Mouse (Mus musculus): ENCODE results near the gene 4922502D21Rik. TPM values are rescaled to one million over a fixed set of nuclear protein-coding genes. Genes with fewer than 3 reads are reported as not detected.

The 4922502D21Rik gene
- total RNA-seq, 1 experiment from 2014 or later = not detected

DNA sequence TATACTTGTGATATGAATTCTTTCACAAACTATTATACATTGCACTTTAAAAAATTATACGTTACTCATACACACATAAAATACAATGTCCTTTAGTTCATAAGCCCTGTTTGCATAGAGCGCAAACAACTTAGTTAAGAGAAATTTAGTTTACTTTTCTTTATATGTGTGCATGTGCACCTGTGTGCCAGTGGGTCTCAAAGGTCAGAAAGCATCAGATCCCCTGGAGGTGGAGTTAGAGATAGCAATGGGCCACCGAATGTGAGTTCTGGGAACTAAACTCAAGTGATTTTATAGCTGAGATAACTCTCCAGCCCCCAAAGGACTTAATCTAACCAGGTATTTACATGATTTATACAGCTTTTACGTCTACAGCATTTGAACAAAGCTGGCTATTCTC, 12.3 kb downstream of the 4922502D21Rik start:
- ATAC-seq (replicated peaks in 1 of 2; ENCODE audit: insufficient read depth in 1 of 2, low FRiP score in 2 of 2, low TSS enrichment in 1 of 2, low read depth in 1 of 2, poor library complexity in 2 of 2, severe bottlenecking in 2 of 2) = no peak

DNA sequence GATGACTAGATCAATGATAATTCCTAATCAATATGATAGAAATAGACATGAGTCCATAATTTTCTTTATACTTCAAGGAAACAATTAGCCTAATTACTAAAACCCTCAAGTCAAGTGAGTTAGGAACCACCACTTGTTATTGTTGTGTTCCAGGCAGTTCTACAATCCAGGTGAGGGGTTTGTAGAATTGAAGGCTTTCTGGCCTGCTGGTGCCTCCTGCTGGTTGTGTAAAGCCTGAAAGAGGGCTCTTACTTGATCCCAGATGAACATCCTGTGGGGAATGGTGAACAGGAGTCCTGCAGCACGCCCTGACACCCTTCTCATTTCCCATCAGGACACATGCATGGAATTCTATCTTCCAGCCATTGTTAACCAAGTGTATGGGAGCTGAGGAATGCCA, 13.2 kb downstream of the 4922502D21Rik start:
- no peak for ATAC-seq (replicated peaks in 1 of 2; ENCODE audit: insufficient read depth in 1 of 2, low FRiP score in 2 of 2, low TSS enrichment in 1 of 2, low read depth in 1 of 2, poor library complexity in 2 of 2, severe bottlenecking in 2 of 2)

DNA sequence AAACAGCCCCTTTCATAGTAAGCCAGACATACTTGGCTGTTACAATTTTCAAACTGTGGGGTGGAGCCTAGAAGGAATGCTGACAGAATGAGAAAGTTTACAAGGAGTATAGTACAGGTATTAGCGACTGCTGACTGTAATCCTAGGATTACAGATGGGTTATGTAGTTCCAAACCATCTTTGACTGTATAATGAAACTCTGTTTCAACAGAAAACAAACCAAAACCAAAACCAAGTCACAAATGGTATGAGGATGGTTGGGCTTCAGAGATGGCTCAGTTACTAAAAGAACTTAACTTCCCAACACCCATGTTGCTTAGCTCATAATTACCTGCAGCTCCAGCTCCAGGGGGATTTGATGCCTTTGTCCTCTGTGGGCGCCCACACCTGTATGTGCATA, 15.1 kb downstream of the 4922502D21Rik start:
- ATAC-seq (replicated peaks in 1 of 2; ENCODE audit: insufficient read depth in 1 of 2, low FRiP score in 2 of 2, low TSS enrichment in 1 of 2, low read depth in 1 of 2, poor library complexity in 2 of 2, severe bottlenecking in 2 of 2) = peak; percentile 17 to 57; a peak in 3 of 4 replicates

DNA sequence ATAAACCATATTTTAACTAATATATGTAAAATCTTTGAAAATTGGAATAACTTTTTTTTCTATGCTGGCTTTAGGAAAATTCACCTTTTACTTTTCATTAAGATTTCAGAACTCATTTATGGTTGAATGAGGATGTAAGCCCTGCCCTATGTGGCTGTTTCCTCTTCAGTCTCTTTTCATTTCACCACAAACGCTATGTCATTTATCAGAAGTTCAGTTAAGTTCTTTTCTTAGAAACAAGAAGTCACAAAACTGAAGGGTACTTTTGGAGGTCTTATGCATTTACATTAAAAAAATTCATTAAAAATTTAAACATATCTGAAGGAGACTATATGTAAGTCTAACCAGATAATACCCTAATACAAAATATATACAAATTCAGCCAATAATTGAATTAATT, 15.9 kb downstream of the 4922502D21Rik start:
- ATAC-seq (replicated peaks in 1 of 2; ENCODE audit: insufficient read depth in 1 of 2, low FRiP score in 2 of 2, low TSS enrichment in 1 of 2, low read depth in 1 of 2, poor library complexity in 2 of 2, severe bottlenecking in 2 of 2) = peak in 1 of 2 experiments; percentile 71; a peak in 1 of 4 replicates

DNA sequence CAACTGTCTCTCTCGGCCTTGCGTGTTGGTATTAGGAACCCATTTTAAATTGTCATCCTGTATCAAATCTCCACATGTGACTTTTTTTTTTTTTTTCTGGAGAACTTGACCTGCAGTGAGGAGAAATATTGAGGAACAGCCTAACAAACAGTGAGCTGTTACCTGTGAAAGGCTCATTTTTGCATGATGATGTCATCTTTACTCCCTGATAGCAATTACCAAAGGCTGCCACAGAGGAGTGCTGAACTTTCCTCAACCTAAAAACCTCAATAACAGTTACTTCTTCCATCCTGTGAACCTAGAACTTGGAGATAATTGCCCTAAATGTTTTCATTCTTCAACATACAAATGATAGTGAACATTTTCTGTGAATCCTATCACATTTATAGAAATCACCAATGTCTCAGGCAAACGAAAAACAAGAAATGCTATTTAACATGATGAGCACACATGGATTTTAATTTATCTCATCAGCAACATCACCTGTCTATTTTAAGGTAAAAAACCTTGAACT, 16.9 kb downstream of the 4922502D21Rik start:
- no peak for ATAC-seq (replicated peaks in 1 of 2; ENCODE audit: insufficient read depth in 1 of 2, low FRiP score in 2 of 2, low TSS enrichment in 1 of 2, low read depth in 1 of 2, poor library complexity in 2 of 2, severe bottlenecking in 2 of 2)

DNA sequence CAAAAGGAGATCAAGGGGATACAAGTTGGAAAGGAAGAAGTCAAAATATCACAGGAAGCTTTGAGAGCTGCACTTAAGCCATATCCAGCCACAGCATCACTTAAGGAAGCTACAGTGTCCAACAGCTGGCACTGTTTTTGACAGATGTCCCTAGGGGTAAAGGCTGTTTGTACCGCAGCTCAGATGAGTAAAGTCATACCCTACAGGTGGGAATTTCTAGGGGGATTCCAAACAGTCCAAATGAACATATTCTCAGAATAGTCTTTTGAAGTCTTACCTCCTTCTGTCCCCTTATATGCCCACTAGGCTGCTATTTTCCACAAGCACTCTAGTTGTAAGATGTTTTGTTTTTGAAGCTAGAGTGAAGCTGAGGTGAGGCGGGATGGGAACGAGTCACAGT, 19.1 kb downstream of the 4922502D21Rik start:
- ATAC-seq (replicated peaks in 1 of 2; ENCODE audit: insufficient read depth in 1 of 2, low FRiP score in 2 of 2, low TSS enrichment in 1 of 2, low read depth in 1 of 2, poor library complexity in 2 of 2, severe bottlenecking in 2 of 2) = peak in 1 of 2 experiments; percentile 29; a peak in 1 of 4 replicates

DNA sequence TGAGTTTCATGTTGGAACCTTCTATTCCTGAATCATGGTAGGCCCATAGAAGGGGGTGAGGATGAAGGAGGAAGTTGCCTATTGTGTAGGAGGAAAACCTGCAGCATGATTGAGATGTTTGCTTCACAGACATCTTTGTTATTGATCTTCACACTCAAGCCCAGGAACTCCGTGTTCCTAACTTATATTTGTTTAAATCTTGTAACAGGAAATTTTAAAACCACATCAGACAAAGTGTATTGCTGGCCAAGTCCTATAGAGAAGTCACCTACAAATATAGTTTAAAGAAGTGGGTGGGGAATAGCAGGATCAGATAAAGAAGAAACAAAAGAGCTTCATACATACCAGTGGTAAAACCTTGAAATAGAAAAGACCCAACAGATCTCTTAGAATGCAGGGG, 27.4 kb downstream of the 4922502D21Rik start:
- ATAC-seq (replicated peaks in 1 of 2; ENCODE audit: insufficient read depth in 1 of 2, low FRiP score in 2 of 2, low TSS enrichment in 1 of 2, low read depth in 1 of 2, poor library complexity in 2 of 2, severe bottlenecking in 2 of 2) = 0 out of 4 replicates have a peak, but pooled peaks of 1 of the 2 experiments have one; percentile 7

DNA sequence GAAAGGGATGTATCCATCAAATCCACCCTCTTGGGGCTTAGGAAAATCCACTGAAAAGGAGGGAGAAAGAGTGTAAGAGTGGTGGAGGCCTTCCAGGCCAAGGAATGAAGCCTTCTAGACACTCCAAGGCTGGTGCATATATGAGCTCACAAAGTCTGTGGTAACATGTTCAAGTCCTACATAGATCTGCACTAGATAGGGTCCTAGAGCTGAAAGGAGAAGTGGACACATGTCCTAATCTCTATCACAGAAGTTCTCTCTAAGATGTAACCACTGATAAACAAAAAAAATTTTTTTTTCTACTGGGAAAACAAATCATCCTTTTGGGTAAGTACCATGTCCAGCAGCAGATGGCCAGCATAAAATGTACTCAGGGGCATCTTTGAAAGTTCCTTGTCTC, 42.9 kb downstream of the 4922502D21Rik start:
- ATAC-seq (replicated peaks in 1 of 2; ENCODE audit: insufficient read depth in 1 of 2, low FRiP score in 2 of 2, low TSS enrichment in 1 of 2, low read depth in 1 of 2, poor library complexity in 2 of 2, severe bottlenecking in 2 of 2) = no peak

DNA sequence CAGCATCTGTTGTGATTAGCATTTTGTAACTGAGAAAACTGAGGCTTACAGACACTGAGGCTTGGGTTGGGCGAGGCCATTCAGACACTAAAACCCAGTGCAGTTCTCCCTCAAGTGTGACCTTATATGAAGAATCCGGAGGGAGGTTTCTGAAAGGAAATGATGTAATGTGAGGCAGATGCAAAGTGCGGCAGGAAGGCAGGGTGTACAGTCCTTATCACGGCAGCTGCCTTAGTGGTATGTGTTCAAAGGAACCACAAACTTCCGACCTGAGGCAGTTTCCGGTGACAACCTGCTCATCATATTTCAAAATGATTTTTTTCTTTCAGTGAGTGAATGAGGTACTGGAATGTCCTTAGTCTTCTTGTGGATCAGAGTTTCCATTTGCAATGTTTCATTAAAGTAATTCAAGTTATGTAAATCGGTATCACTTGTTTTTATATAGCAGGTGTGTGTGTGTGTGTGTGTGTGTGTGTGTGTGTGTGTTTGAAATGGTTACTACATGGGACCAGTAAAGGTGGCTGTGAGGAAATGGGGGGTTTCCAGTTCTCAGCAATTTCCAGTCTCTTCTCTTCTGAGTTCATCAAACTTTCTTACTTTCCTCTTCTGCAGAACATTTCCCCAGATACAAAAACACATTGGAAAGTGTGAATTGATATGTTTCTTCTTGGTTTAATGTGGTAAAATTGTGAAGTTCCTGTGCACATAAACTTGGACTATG, 47.1 kb downstream of the 4922502D21Rik start:
- peak; percentile 97 to 99 for ATAC-seq (replicated peaks in 1 of 2; ENCODE audit: insufficient read depth in 1 of 2, low FRiP score in 2 of 2, low TSS enrichment in 1 of 2, low read depth in 1 of 2, poor library complexity in 2 of 2, severe bottlenecking in 2 of 2)

DNA sequence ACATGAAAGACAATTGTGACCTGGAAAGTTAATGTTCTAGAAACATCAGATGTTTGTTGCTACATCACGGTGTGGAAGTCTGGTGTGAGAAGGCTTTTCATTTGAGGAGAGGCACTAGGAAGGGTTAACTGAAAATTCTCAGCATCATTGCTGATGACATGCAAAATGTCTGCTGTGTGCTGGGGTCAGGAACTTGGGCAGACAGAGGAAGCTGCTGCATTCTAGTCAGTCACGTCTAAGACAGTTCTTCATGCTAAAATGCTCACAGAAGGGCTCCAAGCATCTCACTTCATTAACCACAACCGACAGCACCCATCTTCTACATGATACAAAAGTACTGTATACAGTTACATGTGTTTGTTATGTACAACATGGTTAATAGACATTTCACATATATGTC, 48.3 kb downstream of the 4922502D21Rik start:
- ATAC-seq (replicated peaks in 1 of 2; ENCODE audit: insufficient read depth in 1 of 2, low FRiP score in 2 of 2, low TSS enrichment in 1 of 2, low read depth in 1 of 2, poor library complexity in 2 of 2, severe bottlenecking in 2 of 2) = no peak

DNA sequence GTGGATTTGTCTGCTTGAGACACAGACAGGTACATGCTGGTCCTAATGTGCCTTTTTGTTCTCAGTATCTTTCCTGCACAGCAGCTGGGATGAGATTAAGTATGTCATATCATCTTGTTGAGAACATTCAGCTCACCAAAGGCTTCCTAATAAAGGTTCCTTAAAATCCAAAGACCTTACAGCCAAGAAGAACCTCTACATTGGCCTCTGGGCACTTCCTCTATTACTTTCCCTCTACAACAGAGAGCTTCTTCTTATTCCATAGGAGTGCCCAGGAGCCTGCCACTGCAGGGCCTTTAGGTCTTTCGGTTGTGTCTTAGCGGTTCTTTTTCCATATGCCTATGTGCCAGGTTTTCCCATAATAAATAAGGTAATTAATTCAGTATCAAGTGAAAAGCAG, 55.1 kb downstream of the 4922502D21Rik start:
- peak; percentile 12 to 27; a peak in 1 of 4 replicates for ATAC-seq (replicated peaks in 1 of 2; ENCODE audit: insufficient read depth in 1 of 2, low FRiP score in 2 of 2, low TSS enrichment in 1 of 2, low read depth in 1 of 2, poor library complexity in 2 of 2, severe bottlenecking in 2 of 2)

DNA sequence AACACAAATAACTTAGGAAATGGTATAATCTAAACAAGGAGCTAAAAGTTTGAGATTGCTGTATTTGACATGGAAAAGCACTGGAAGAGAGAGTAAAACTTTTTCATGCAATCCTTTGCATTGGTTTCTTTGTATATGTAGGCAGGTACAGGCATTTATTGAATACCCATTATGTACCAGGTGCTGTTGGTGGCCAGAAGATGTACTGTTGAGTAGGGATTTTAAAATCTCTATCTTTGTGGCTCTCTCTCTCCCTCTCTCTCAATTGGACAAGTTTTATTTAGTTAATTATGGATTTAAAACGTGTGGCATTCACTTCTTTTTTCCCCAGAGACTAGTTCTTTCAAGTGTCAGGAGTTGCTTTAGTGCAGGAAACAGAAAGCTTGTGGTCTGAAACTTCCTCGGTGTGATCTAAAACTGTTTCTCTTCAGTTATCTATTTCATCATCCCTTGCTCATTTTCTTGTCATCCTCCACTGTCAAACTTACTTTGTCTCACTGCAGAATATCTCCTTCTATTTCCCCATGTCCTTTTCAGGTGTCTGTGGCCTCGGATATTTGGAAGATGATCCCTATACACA, 55.9 kb downstream of the 4922502D21Rik start:
- ATAC-seq (replicated peaks in 1 of 2; ENCODE audit: insufficient read depth in 1 of 2, low FRiP score in 2 of 2, low TSS enrichment in 1 of 2, low read depth in 1 of 2, poor library complexity in 2 of 2, severe bottlenecking in 2 of 2) = no peak

DNA sequence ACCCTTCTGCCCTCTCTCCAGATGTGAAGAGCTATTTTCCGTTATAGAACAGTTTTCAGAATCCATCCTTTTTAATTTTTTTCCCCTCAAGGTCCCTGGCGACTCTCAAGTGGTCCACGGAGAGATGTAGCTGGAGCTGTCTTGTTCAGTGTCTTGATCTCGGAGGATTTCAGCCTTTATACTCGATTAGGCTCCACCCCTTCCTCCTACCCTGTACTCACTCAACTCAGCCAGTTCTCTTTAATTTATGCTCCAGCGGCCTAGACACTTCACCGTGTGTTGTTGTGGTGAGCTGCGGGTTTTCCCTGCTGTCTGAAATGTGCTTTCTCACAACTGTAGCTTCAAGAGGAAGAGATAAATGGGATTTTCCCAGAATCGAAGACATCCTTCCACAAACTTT, 56.4 kb downstream of the 4922502D21Rik start, which contains the start of gene Cd69:
TSS of gene Cd69 (minus strand) at position 217 of the 400 bp plus-strand sequence.
- peak; percentile 82 to 83 for ATAC-seq (replicated peaks in 1 of 2; ENCODE audit: insufficient read depth in 1 of 2, low FRiP score in 2 of 2, low TSS enrichment in 1 of 2, low read depth in 1 of 2, poor library complexity in 2 of 2, severe bottlenecking in 2 of 2)

DNA sequence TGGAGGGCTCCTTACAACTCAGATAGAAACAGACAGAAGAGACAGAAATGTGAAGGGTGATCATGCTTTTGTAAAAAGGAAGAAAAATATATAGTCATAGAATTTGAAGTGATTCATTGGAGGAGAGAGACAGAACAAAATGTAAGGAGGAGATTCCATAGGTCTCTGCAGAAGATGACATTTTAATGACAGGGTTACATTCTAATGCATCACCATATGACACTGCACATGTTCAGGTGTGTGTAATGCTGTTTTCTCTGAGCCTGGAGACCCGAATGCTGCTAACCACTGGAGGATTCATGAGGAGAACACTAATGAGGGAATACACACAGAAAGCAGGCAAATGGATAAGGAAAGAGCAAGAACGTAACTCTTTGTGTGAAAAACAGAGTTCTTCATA, 57.1 kb downstream of the 4922502D21Rik start:
- no peak for ATAC-seq (replicated peaks in 1 of 2; ENCODE audit: insufficient read depth in 1 of 2, low FRiP score in 2 of 2, low TSS enrichment in 1 of 2, low read depth in 1 of 2, poor library complexity in 2 of 2, severe bottlenecking in 2 of 2)

DNA sequence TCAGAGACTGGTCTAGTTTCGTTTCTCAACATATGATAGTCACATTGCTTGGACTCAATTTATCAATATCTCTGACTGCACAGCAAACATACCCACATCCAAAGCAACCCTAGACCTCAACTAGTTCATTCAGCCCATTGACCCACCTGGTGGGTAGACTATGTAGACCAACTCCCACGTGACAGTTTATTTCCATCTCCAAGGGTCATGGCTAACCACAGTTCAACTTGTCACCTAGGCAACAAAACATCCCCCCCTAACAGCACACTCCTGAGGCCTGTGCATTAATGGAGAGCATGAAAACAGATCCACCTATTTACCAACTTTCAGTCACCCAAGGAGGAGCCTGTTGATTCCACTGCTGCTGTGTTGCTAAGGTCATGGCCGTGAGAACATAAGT, 57.9 kb downstream of the 4922502D21Rik start:
- peak; percentile 58 to 65 for ATAC-seq (replicated peaks in 1 of 2; ENCODE audit: insufficient read depth in 1 of 2, low FRiP score in 2 of 2, low TSS enrichment in 1 of 2, low read depth in 1 of 2, poor library complexity in 2 of 2, severe bottlenecking in 2 of 2)

All from hematopoietic stem cell, adult 5-6 weeks (primary cell).